Mouse (Mus musculus) heart, postnatal 0 days (tissue): ENCODE measurements at regions not wholly inside any gene's neighbourhood (a gene's known extent, or its start where the extent isn't known, plus 50 kb on each side); places are given as distances from the start of the nearest gene placed in this dataset.

ENCODE experiments used
- ATAC-seq: fragments of 200-750 bp; cut with Nextera tagmentation; 2 replicates; pipeline ENCODE4 v1.8.0; 2017; ENCODE audit warnings: low read depth, moderate number of reproducible peaks, moderate library complexity; ENCODE audit not compliant: insufficient read depth
- DNase-seq: peaks from one replicate; pipeline ENCODE4 v3.0.0-alpha.2; 2016; ENCODE audit warnings: low spot score
- H3K27ac ChIP-seq: fragments of 300-500 bp; sonication (generic); 2 replicates; pipeline ENCODE4 v1.5.1; 2014; ENCODE audit warnings: low read depth, mild to moderate bottlenecking
- H3K27me3 ChIP-seq: fragments of 300-500 bp; sonication (generic); 2 replicates; pipeline ENCODE4 v1.6.1; 2014; ENCODE audit warnings: low read length, mixed read lengths; ENCODE audit not compliant: control insufficient read depth, insufficient read depth
- H3K36me3 ChIP-seq: fragments of 300-500 bp; sonication (generic); replicated peaks from 2 replicates; pipeline ENCODE4 v1.6.1; 2014; ENCODE audit warnings: low read length, mixed read lengths; ENCODE audit not compliant: control insufficient read depth, insufficient read depth
- H3K4me1 ChIP-seq: fragments of 300-500 bp; sonication (generic); 2 replicates; pipeline ENCODE4 v1.6.1; 2014; ENCODE audit warnings: antibody characterized with exemption; ENCODE audit not compliant: control insufficient read depth, insufficient read depth
- H3K4me2 ChIP-seq: fragments of 300-500 bp; sonication (generic); 2 replicates; pipeline ENCODE4 v1.6.1; 2014; ENCODE audit warnings: low read depth, mild to moderate bottlenecking, low read length, moderate library complexity
- H3K4me3 ChIP-seq: fragments of 300-500 bp; sonication (generic); 2 replicates; pipeline ENCODE4 v1.5.1; 2014; ENCODE audit warnings: low read depth, low read length
- H3K9ac ChIP-seq: fragments of 300-500 bp; sonication (generic); replicated peaks from 2 replicates; pipeline ENCODE4 v1.6.1; 2014; ENCODE audit warnings: low read depth, low read length, mixed read lengths
- H3K9me3 ChIP-seq: fragments of 300-500 bp; sonication (generic); replicated peaks from 2 replicates; pipeline ENCODE4 v1.6.1; 2016; ENCODE audit warnings: low read length; ENCODE audit not compliant: control insufficient read depth
- CTCF ChIP-seq: IDR thresholded peaks from 2 replicates; pipeline ENCODE4 v1.5.1; 2016; ENCODE audit warnings: antibody characterized with exemption, control low read depth, low read depth
- EP300 ChIP-seq: IDR thresholded peaks from 2 replicates; pipeline ENCODE4 v1.6.1; 2016; ENCODE audit warnings: antibody characterized with exemption, low read depth
- WGBS: fragments of 180-500 bp; shearing (Covaris S2); extraction: QIAGEN DNeasy Blood & Tissue Kit; methylation state at CpG from one replicate; pipeline ENCODE4 v1.1.7; 2014; 5-methylcytosine and 5-hydroxymethylcytosine counted together

- H3K4me2 ChIP-seq, result no peak overlapping the region
- no peak overlapping the region for H3K4me3 ChIP-seq
- no peaks in the 10 kb centered on the region for H3K27me3 ChIP-seq
- H3K27ac ChIP-seq, result no peak overlapping the region
- no peak for DNase-seq
- H3K9me3 ChIP-seq, result no peaks in the 10 kb centered on the region
- H3K4me1 ChIP-seq, result peaks cover 25% of the 10 kb centered on the region
- H3K36me3 ChIP-seq, result no peaks in the 10 kb centered on the region
- no peak overlapping the region for H3K9ac ChIP-seq
- ATAC-seq, result no peak
- no peak for TF ChIP-seq EP300
- no peak for TF ChIP-seq CTCF
- WGBS, result 89% methylated on average over 2 of the region's 2 CpGs
Measured at GRCm38 (mm10) chr12:25166525-25166924, 69.6 kb upstream of the Id2 start.

- Histone ChIP-seq H3K27me3 (no peaks in the 10 kb centered on the region), H3K4me3 (no peak overlapping the region), H3K4me2 (no peak overlapping the region), H3K9me3 (no peaks in the 10 kb centered on the region), H3K36me3 (no peaks in the 10 kb centered on the region), H3K9ac (no peak overlapping the region), H3K4me1 (peaks cover 32% of the 10 kb centered on the region), H3K27ac (no peak overlapping the region)
- TF ChIP-seq EP300 (no peak), CTCF (no peak)
- no peak for DNase-seq
- 81% methylated on average over 3 of the region's 3 CpGs for whole genome bisulfite sequencing
- no peak for ATAC-seq
Measured at GRCm38 (mm10) chr12:25165650-25166049, 68.7 kb upstream of the Id2 start.

- Histone ChIP-seq H3K4me2 (no peak overlapping the region), H3K9me3 (no peaks in the 10 kb centered on the region), H3K4me1 (peaks cover 32% of the 10 kb centered on the region), H3K36me3 (no peaks in the 10 kb centered on the region), H3K4me3 (no peak overlapping the region), H3K27ac (no peak overlapping the region), H3K27me3 (no peaks in the 10 kb centered on the region), H3K9ac (no peak overlapping the region)
- DNase-seq, result no peak
- WGBS, result 50% methylated on average over 1 of the region's 1 CpGs
- TF ChIP-seq CTCF (no peak), EP300 (no peak)
- no peak for ATAC-seq
Measured at GRCm38 (mm10) chr12:25164724-25165123, 67.8 kb upstream of the Id2 start.

GRCm38 (mm10) chr12:25163541-25163940 is 66.6 kb upstream of the Id2 start:
- no peaks in the 10 kb centered on the region for H3K9me3 ChIP-seq
- H3K27ac ChIP-seq, result no peak overlapping the region
- WGBS, result 17% methylated on average over 6 of the region's 6 CpGs
- TF ChIP-seq EP300, result no peak
- no peak for TF ChIP-seq CTCF
- DNase-seq, result peak; percentile 38
- no peak overlapping the region for H3K9ac ChIP-seq
- peaks cover 32% of the 10 kb centered on the region for H3K4me1 ChIP-seq
- H3K36me3 ChIP-seq, result no peaks in the 10 kb centered on the region
- H3K27me3 ChIP-seq, result no peaks in the 10 kb centered on the region
- H3K4me3 ChIP-seq, result no peak overlapping the region
- ATAC-seq, result peak; percentile 67
- no peak overlapping the region for H3K4me2 ChIP-seq

DNA sequence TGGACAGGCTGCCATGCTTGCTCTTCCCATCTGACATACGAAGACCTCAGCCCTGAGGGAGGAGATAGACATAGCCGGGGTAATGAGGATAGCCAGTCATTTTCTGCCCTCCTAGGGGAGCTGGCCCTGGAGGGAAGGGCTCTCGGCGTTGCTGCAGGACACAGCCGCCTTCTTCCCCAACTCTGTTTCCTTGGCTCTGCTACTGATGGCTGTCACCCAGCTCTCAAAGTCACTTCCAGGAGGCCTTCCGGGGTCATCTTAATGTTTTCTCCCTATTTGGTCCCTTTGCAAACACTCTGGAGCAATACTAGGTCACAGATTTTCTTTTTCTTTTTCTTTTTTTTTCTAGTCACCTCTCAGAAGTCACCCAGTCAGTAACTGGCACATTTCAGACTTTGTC is 65.9 kb upstream of the Id2 start:
- H3K27me3 ChIP-seq, result no peaks in the 10 kb centered on the region
- no peaks in the 10 kb centered on the region for H3K9me3 ChIP-seq
- ATAC-seq (no peak), DNase-seq (no peak)
- 73% methylated on average over 6 of the region's 6 CpGs for WGBS
- H3K4me2 ChIP-seq, result no peak overlapping the region
- TF ChIP-seq CTCF, result no peak
- H3K4me1 ChIP-seq, result peaks cover 32% of the 10 kb centered on the region
- no peaks in the 10 kb centered on the region for H3K36me3 ChIP-seq
- H3K9ac ChIP-seq, result no peak overlapping the region
- no peak overlapping the region for H3K27ac ChIP-seq
- no peak overlapping the region for H3K4me3 ChIP-seq

DNA sequence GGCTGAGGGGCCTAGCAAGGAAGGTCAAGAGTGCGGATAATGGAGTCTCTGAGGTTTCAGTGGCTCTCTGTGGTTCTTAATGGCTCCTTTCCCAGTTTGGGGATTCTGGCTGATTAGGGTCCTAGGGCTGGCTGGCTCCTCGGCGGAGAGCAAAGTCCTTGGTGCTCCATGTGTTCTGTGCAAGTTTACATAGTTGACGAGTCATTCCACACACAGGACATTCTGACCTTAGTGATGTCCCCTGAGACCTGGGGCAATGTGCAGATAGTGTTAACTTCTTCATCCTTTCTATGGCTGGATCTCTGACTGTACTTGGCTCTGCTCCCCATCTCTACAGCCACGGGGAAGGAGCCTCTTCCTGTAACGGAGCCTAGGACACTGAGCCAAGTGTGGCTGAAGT is 65.0 kb upstream of the Id2 start:
- Histone ChIP-seq H3K9me3 (no peaks in the 10 kb centered on the region), H3K36me3 (no peaks in the 10 kb centered on the region), H3K27ac (no peak overlapping the region), H3K27me3 (no peaks in the 10 kb centered on the region), H3K4me3 (no peak overlapping the region), H3K4me2 (no peak overlapping the region), H3K4me1 (peaks cover 32% of the 10 kb centered on the region), H3K9ac (no peak overlapping the region)
- DNase-seq (no peak), ATAC-seq (no peak)
- 35% methylated on average over 6 of the region's 6 CpGs for WGBS
- TF ChIP-seq CTCF, result no peak
- TF ChIP-seq EP300, result no peak
